Mouse (Mus musculus): ENCODE measurements around the gene Gzmg.
"Not testable (repeated sequence)": the region's sequence is repeated elsewhere in the genome, so short reads cannot be mapped to it uniquely, and the experiment has no call there.

The Gzmg gene

DNA sequence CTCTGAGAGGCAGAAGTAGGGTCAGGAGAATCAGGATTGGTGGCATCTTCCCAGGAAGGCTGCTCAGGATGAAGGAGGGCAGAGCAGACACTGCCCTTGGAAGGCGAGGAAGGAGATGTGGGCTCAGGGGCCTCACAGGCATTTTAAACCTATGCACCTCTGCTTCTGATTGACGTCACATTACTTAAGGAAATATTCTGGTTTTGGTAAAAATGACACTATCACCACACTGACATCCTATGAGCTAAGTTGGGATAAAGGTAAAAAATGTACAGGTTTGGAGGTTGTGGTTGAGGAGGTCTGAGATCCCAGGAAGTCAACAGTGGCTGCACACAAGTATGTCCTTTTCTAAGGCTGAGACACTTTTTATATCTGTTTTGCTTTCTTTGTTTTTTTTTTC, at the start of gene Gzmg:
Gene Gzmg (minus strand): TSS at position 101 of the 400 bp plus-strand sequence.
- in situ Hi-C loops (cut with MboI, MseI): not testable (repeated sequence)

GRCm38 (mm10) chr14:56205613-56206012, 46.2 kb upstream of the Gzmg start:
- in situ Hi-C loops (cut with MboI, MseI): loop anchor here (5.0 kb wide), 1 partner anchor 102 kb away; no protein-coding TSS in a partner anchor

DNA sequence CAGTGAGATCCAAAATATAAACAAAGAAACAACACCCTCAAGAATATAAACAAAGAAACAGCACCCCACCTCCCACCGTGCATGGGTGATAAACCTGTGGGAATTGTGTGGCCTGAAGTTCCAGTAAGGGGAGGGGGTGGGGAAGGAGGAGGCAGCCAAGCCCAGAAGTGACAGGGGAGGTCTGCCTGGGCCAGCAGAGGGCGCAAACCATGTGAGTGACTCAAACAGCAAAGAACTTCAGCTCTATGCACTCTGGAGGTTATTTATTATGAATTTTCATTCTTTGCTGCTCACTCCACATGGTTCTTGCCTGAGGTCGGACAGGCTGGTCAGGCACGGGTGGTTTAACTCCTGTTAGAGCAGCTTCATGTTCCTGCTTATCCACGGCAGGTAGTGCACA, 45.6 kb upstream of the Gzmg start:
- in situ Hi-C loops (cut with MboI, MseI): loop anchor here (5.0 kb wide), 1 partner anchor 102 kb away; no protein-coding TSS in a partner anchor

DNA sequence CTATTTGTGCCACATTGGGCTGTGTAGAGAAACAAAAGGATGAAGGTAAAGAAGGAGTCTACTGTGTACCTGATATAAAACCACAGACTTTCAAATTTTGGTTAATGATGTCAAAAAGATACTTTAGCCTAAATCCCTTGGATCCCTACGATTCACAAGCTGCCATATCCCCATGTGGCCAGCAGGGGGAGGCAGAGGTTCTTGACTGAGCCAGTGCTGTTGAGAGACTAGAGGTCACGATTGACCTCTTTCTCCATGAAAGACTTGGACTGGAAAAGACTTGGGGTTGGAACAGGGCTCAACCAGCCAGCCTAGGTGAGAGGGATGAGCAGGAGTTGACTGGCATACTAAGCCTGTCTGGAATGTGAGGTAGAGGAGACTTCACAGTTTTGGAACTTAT, 44.6 kb upstream of the Gzmg start:
- in situ Hi-C loops (cut with MboI, MseI): no loop called here

DNA sequence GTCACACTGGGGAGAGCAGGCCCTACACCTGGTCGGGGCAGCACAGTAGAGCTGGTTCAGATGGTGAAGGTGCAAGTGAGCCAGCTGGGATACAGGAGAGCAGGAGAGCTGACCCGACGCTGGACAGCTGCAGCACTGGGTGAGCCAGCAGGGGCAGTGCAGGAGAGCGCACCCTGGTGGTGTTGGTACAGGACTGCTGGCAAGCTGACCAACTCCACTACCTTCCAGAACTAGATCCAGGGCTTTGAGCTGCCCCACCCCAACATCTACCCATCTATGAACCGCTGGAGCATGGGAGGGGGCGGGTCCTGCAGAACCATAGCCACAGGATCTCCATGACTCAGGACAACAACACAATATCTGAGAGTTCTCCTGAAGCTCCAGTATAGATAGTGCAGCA, 27.6 kb upstream of the Gzmg start:
- in situ Hi-C loops (cut with MboI, MseI): no loop called here

GRCm38 (mm10) chr14:56186521-56186920, 27.1 kb upstream of the Gzmg start:
- in situ Hi-C loops (cut with MboI, MseI): no loop called here

GRCm38 (mm10) chr14:56177651-56178050, 18.3 kb upstream of the Gzmg start:
- in situ Hi-C loops (cut with MboI, MseI): not testable (repeated sequence)

- in situ Hi-C loops (cut with MboI, MseI): no loop called here
Measured at GRCm38 (mm10) chr14:56174499-56174898, 15.1 kb upstream of the Gzmg start, which contains the start of gene Gzmn. TSS of gene Gzmn (minus strand) at chr14:56174599.

DNA sequence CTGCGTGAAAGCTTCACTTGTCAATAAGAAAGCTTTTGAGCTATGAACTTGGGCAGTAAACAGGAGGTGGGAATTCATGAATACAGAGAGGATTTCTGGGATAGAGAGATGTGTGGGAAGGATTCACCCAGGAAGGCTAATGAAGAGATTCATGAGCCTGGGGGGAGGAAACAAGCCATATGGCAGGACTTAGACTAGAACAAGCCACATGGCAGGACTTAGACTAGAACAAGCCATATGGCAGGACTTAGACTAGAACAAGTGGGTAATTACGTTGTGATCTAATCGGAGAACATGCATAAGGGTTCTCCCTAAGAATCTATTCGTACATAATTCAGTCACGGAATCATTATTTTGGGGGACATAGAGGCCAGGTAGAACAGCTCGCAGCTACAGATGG, 14.0 kb upstream of the Gzmg start:
- in situ Hi-C loops (cut with MboI, MseI): no loop called here

DNA sequence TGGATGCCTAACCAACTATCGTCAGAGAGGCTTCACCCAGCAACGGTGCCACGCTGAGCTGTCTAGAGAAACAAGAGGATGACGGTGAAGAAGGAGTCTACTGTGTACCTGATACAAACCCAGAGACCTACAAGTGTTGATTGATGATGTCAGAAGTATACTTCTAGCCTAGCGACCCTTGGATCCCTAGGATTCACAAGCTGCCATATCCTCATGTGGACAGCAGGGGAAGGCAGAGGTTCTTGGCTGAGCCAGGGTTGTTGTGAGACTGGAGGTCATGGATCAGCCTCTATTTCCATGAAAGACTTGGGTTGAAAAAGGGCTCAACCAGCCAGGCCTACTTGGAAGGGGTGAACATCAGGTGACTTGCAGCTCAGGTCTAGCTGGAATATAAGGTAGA, 13.4 kb upstream of the Gzmg start:
- in situ Hi-C loops (cut with MboI, MseI): no loop called here

GRCm38 (mm10) chr14:56168009-56168408, 8.6 kb upstream of the Gzmg start:
- in situ Hi-C loops (cut with MboI, MseI): no loop called here

- in situ Hi-C loops (cut with MboI, MseI): no loop called here
Measured at GRCm38 (mm10) chr14:56162109-56162508, 2.7 kb upstream of the Gzmg start.

- in situ Hi-C loops (cut with MboI, MseI): no loop called here
Measured at GRCm38 (mm10) chr14:56155340-56155739, 4.0 kb downstream of the Gzmg start.

- in situ Hi-C loops (cut with MboI, MseI): loop anchor here (10.0 kb wide), 1 partner anchor 1581 kb away; no protein-coding TSS in a partner anchor
Measured at GRCm38 (mm10) chr14:56133675-56134074, 25.7 kb downstream of the Gzmg start.

- in situ Hi-C loops (cut with MboI, MseI): loop anchor here (10.0 kb wide), 1 partner anchor 1582 kb away; no protein-coding TSS in a partner anchor
Measured at GRCm38 (mm10) chr14:56132508-56132907, 26.9 kb downstream of the Gzmg start, which contains the start of gene Gzmd. TSS of gene Gzmd (minus strand) at chr14:56132608.

DNA sequence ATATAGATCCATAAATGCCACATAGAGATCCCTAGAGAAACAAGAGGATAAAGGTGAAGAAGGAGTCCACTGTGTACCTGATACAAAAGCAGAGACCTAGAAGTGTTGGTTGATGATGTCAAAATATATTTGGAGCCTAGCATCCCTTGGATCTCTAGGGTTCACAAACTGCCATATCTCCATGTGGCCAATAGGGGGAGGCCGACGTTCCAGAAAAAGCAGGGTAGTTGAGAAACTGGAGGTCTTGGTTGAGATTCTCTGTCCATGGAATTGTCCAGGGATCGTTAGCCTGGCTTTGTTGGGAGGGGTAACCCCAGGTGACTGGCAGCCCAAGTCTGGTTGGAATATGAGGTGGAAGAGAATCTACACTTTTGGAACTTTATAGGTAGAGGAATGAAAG, 31.0 kb downstream of the Gzmg start:
- in situ Hi-C loops (cut with MboI, MseI): no loop called here

- in situ Hi-C loops (cut with MboI, MseI): no loop called here
Measured at GRCm38 (mm10) chr14:56123516-56123915, 35.9 kb downstream of the Gzmg start.

DNA sequence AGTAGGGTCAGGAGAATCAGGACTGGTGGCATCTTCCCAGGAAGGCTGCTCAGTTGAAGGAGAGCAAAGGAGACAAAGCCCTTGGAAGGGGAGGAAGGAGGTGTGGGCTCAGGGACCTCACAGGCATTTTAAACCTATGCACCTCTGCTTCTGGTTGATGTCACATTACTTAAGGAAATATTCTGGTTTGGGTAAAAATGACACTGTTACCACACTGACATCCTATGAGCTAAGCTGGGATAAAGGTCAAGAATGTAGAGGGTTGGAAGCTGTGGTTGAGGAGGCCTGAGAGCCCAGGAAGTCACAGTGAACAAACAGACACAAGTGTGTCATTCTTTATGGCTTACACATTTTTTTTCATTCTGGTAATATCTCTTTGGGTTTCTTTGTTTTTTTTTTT, 38.9 kb downstream of the Gzmg start, which contains the start of gene Gzme:
Gene Gzme (minus strand): TSS at position 101 of the 400 bp plus-strand sequence.
- in situ Hi-C loops (cut with MboI, MseI): no loop called here

GRCm38 (mm10) chr14:56115531-56116310, 43.7 kb downstream of the Gzmg start:
- in situ Hi-C loops (cut with MboI, MseI): not testable (repeated sequence)

All from T-helper 1 cell (primary cell).